Mouse (Mus musculus) hindbrain, embryonic 14.5 days (tissue): ENCODE data around the gene Car5b. TPM values are rescaled to one million over a fixed set of nuclear protein-coding genes. Genes with fewer than 3 reads are reported as not detected.

Experiments used
- ATAC-seq: fragments of 200-750 bp; cut with Nextera tagmentation; 2 replicates; pipeline ENCODE4 v1.8.0; 2017; ENCODE audit warnings: moderate number of reproducible peaks, mild to moderate bottlenecking, moderate TSS enrichment, moderate library complexity; ENCODE audit not compliant: low FRiP score
- DNase-seq: peaks from one replicate; pipeline ENCODE4 v3.0.0-alpha.2; 2015; ENCODE audit warnings: low spot score
- H3K27ac ChIP-seq: fragments of 300-500 bp; sonication (generic); 2 replicates; pipeline ENCODE4 v1.5.1; 2014; ENCODE audit warnings: mild to moderate bottlenecking, moderate library complexity
- H3K27me3 ChIP-seq: fragments of 300-500 bp; sonication (generic); 2 replicates; pipeline ENCODE4 v1.6.1; 2014; ENCODE audit warnings: mild to moderate bottlenecking, low read length, mixed read lengths; ENCODE audit not compliant: control insufficient read depth, insufficient read depth
- H3K36me3 ChIP-seq: fragments of 300-500 bp; sonication (generic); replicated peaks from 2 replicates; pipeline ENCODE4 v1.6.1; 2014; ENCODE audit not compliant: control insufficient read depth, insufficient read depth
- H3K4me1 ChIP-seq: fragments of 300-500 bp; sonication (generic); replicated peaks from 2 replicates; pipeline ENCODE4 v1.6.1; 2014; ENCODE audit warnings: antibody characterized with exemption, low read length, mixed read lengths; ENCODE audit not compliant: control insufficient read depth, insufficient read depth
- H3K4me2 ChIP-seq: fragments of 300-500 bp; sonication (generic); replicated peaks from 2 replicates; pipeline ENCODE4 v1.6.1; 2014; ENCODE audit warnings: mild to moderate bottlenecking, moderate library complexity
- H3K4me3 ChIP-seq: fragments of 300-500 bp; sonication (generic); replicated peaks from 2 replicates; pipeline ENCODE4 v1.5.1; 2014; ENCODE audit warnings: mild to moderate bottlenecking, low read length
- H3K9ac ChIP-seq: fragments of 300-500 bp; sonication (generic); 2 replicates; pipeline ENCODE4 v1.6.1; 2014
- H3K9me3 ChIP-seq: fragments of 300-500 bp; sonication (generic); 2 replicates; pipeline ENCODE4 v1.6.1; 2016; ENCODE audit warnings: low read length; ENCODE audit not compliant: control insufficient read depth
- WGBS: fragments of 180-500 bp; shearing (Covaris S2); extraction: QIAGEN DNeasy Blood & Tissue Kit; methylation state at CpG from one replicate; pipeline ENCODE4 v1.1.7; 2014; 5-methylcytosine and 5-hydroxymethylcytosine counted together
- polyA plus RNA-seq: library from polyadenylated mRNA; unstranded; fragments of >200 nt; fragmentation: Nextera tagmentation; extraction: Ambion mirVana; gene quantifications from 2 replicates; pipeline ENCODE4 v1.2.1, GENCODE M21; 2014

Gene Car5b
- polyA plus RNA-seq, 1 experiment from 2014 or later = 1.1 TPM

DNA sequence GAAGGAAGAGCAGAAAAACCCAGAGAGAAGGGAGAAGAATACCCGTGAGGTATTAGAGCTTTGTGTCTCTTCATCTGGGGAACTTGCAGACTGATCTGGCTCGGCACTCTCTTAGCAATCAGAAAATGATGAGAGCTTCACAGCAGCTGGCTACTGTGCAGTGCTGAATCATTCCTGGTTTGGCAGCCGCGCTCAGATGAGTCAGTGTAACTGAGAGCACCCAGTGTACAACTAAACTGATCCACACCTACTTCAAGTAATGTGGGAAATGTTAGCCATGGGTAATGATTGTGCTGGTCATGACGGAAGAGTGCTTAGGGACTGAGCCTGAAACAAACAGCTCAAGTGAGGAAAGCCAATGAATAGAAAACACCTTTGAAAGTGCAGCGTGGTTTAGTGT lies 89.2 kb downstream of the Car5b start:
- no peak overlapping the region for H3K4me2 ChIP-seq
- DNase-seq (no peak), ATAC-seq (no peak)
- no peak overlapping the region for H3K9ac ChIP-seq
- no peaks in the 10 kb centered on the region for H3K27me3 ChIP-seq
- H3K4me1 ChIP-seq = no peaks in the 10 kb centered on the region
- H3K9me3 ChIP-seq = no peaks in the 10 kb centered on the region
- no peak overlapping the region for H3K27ac ChIP-seq
- peaks cover 21% of the 10 kb centered on the region; the same call in 1 of the 2 replicates for H3K36me3 ChIP-seq
- H3K4me3 ChIP-seq = no peak overlapping the region
- 92% methylated on average over 6 of the region's 6 CpGs for WGBS

DNA sequence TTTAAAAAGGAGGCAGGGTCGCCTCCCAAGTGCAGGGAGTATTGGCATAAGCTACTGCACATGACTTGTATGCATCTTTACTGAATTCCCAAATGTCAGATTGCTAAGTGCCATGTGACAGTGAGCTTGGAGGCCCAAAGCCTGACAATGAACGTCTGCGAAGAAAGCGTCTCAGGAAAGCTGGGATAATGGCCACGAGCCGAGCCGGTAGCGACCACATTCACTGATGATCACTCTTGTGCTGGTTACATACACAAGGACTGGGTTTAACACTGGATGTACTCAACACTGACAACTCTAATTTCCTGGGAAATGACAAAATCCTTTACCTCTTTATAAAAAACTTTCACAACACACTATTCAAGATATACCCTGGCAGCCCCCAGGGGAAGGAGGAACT lies 93.1 kb downstream of the Car5b start:
- no peak for ATAC-seq
- DNase-seq = no peak
- no peaks in the 10 kb centered on the region for H3K9me3 ChIP-seq
- no peak overlapping the region for H3K4me3 ChIP-seq
- no peak overlapping the region for H3K27ac ChIP-seq
- H3K9ac ChIP-seq = no peak overlapping the region
- 76% methylated on average over 8 of the region's 8 CpGs for WGBS
- H3K4me1 ChIP-seq = no peaks in the 10 kb centered on the region
- H3K27me3 ChIP-seq = peaks cover 8% of the 10 kb centered on the region; the same call in 1 of the 2 replicates
- peaks cover 14% of the 10 kb centered on the region; the same call in 1 of the 2 replicates for H3K36me3 ChIP-seq
- H3K4me2 ChIP-seq = no peak overlapping the region

GRCm38 (mm10) chrX:163929550-163929949 lies 98.2 kb downstream of the Car5b start:
- Histone ChIP-seq H3K27ac (no peak overlapping the region), H3K9ac (no peak overlapping the region), H3K9me3 (no peaks in the 10 kb centered on the region), H3K4me3 (no peak overlapping the region), H3K4me2 (no peak overlapping the region), H3K4me1 (no peaks in the 10 kb centered on the region), H3K27me3 (peaks cover 8% of the 10 kb centered on the region; the same call in 1 of the 2 replicates), H3K36me3 (no peaks in the 10 kb centered on the region)
- DNase-seq (no peak), ATAC-seq (no peak)

Other genes with a start within 250 kb of the Car5b start
- 155 and 167 TPM in 2 replicates for gene Ap1s2, start 119.0 kb downstream of the Car5b start, polyA plus RNA-seq
- 49.8 and 49.9 TPM in 2 replicates for gene Zrsr2, start 69.3 kb downstream of the Car5b start, polyA plus RNA-seq
- gene Siah1b, start 48.5 kb upstream of the Car5b start, polyA plus RNA-seq = 19.1 and 19.8 TPM in 2 replicates
- 0.27 and 0.92 TPM in 2 replicates for gene Cltrn, start 60.8 kb upstream of the Car5b start, polyA plus RNA-seq
- 0.36 and 0.42 TPM in 2 replicates for gene Ace2, start 111.3 kb upstream of the Car5b start, polyA plus RNA-seq
- 0.50 and 0.59 TPM in 2 replicates for gene Bmx, start 230.2 kb upstream of the Car5b start, polyA plus RNA-seq
- gene Pir, start 241.4 kb upstream of the Car5b start, polyA plus RNA-seq = 3.8 and 4.0 TPM in 2 replicates